Mouse (Mus musculus) mouse trophoblast stem cell (cell line): ENCODE measurements at regions not wholly inside any gene's neighbourhood (a gene's known extent, or its start where the extent isn't known, plus 50 kb on each side); places are given as distances from the start of the nearest gene placed in this dataset.

Experiments
- in situ Hi-C, 2 experiments: fragments of 300-500 bp; cut with MseI, MboI; formaldehyde crosslinking; loops; 2 replicates in 1 of 2; 3 replicates in 1 of 2; pipeline ENCODE4 v1.15.1; 2025

GRCm38 (mm10) chr8:8084652-8085051, 576.4 kb downstream of the Efnb2 start:
- in situ Hi-C loops: no loop called here

- in situ Hi-C loops: no loop called here
Observed at GRCm38 (mm10) chr8:8064074-8064473, 597.0 kb downstream of the Efnb2 start.

- in situ Hi-C loops: no loop called here
Observed at GRCm38 (mm10) chr8:8054224-8054916, 606.7 kb downstream of the Efnb2 start.

DNA sequence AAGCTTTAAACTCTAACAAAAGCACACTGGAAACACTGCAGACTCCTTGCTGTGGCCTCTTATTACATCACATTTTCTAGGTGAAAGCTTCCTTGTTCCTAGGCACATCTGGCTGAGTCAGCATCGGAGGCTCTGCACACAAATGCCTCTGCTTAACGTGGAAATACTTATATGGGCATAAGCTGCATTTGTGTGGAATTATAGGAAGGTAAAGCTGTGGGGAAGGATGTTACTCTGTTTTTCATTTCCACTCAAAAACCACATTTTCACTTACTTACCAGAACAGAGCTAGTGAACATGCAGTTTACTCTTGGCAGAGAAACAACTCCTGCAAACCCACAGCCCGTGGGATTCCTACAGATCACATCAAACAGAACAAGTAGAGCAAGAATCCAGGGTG, 609.9 kb downstream of the Efnb2 start:
- in situ Hi-C loops: no loop called here

DNA sequence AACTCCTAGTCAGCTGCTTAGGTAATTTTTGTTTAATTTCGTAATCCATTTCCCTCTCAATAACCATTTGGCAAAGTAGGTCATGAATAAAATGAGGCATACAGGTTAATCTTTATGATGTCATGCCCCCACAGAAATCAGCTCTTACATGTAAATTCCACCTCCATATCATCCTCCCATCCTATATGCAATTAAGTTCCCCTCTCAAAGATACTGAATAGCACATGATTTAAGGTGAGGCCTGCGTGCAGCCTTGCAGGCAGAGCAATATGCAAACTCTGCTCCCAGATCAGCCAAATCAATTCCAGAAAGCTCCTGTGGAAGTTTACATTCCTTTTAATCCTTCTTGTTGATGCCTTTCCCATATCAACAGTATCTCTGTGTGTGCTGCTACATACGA, 610.3 kb downstream of the Efnb2 start:
- in situ Hi-C loops: no loop called here

GRCm38 (mm10) chr8:8044926-8045325, 616.1 kb downstream of the Efnb2 start:
- in situ Hi-C loops: no loop called here

GRCm38 (mm10) chr8:8044296-8044695, 616.7 kb downstream of the Efnb2 start:
- in situ Hi-C loops: no loop called here

- in situ Hi-C loops: no loop called here
Observed at GRCm38 (mm10) chr8:8037929-8038328, 623.1 kb downstream of the Efnb2 start.

- in situ Hi-C loops: no loop called here
Observed at GRCm38 (mm10) chr8:8011151-8011550, 649.9 kb downstream of the Efnb2 start.

DNA sequence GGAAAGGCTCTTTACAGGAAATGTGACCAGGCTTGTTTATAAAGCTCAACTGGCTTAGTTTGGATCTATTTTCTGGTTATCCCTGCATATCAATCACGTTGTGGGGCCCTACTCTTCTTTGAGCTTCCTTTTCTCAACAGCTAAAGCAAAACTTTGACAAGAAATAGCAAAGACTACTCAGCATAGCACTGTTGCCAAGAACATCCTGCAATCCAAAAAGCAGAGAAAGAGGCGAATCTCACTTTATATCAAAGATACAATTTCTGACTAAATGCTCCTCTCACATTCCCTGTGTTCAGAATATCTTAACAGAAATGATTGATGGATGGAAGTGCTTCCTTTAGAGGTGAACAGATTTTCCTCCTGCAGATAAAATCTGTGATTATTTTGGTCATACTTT, 666.1 kb downstream of the Efnb2 start:
- in situ Hi-C loops: no loop called here

- in situ Hi-C loops: no loop called here
Observed at GRCm38 (mm10) chr8:7988820-7989219, 672.2 kb downstream of the Efnb2 start.

- in situ Hi-C loops: no loop called here
Observed at GRCm38 (mm10) chr8:7977020-7977419, 684.0 kb downstream of the Efnb2 start.

- in situ Hi-C loops: no loop called here
Observed at GRCm38 (mm10) chr8:7973791-7974190, 687.3 kb downstream of the Efnb2 start.

GRCm38 (mm10) chr8:7964276-7964675, 696.8 kb downstream of the Efnb2 start:
- in situ Hi-C loops: no loop called here

GRCm38 (mm10) chr8:7956745-7957144, 704.3 kb downstream of the Efnb2 start:
- in situ Hi-C loops: no loop called here

DNA sequence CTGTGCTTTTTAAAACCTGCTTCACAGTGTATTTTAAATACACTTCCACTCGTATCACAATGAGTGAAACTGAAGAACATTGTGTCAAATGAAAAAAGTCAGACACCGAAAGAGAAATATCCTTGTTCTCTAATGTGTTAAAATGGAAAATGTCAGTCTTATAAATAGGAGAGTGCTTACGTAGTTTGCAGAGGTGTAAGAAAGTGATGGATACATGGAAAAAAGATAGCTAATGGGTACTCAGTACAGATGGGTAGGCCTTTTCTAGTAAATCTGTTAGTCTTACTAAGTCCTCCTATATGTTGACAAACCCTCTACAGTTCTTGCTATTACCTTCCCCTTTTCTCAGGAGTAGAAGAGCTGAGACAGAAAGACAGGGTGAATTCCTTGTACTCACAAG, 706.2 kb downstream of the Efnb2 start:
- in situ Hi-C loops: no loop called here

- in situ Hi-C loops: no loop called here
Observed at GRCm38 (mm10) chr8:7945966-7946775, 714.9 kb downstream of the Efnb2 start.

GRCm38 (mm10) chr8:7936596-7936995, 724.4 kb downstream of the Efnb2 start:
- in situ Hi-C loops: no loop called here

DNA sequence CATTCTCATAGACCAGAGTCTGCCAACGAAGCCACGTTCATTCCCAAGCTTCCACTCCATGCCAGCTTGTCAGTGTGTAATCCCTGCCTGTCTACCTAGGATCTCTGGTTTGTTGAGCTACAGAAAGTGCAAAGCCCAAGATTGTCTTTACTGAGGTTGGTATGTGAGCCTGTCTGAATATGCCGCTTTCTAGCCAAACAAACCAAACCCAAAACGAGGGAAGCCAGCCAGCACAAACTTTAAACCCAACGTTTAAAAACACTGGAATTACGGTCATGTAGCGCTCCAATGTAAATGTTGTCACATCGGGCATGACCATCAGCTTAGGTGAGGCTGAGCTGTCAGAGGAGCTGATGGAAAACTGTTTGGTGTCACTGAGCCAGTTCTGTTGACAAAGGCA, 741.6 kb downstream of the Efnb2 start:
- in situ Hi-C loops: no loop called here

DNA sequence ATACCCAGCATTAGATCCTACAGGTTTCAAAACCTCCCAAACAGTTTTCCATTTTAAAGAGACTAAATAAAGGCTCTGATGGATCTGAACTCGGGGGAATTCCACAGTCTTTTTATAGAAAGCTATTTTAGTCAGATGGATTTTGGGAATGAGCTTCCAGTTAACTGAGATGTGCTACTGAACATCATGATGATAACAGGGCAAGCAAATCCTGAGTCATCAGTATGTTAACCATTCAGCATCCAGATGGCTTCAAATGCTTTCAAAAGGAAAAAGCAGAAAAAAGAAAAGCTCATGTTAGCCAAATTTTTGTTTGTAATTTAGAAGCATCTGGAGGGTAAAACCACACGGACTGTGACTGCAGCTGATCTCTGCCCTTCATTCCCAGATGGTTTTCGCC, 766.7 kb downstream of the Efnb2 start:
- in situ Hi-C loops: no loop called here

DNA sequence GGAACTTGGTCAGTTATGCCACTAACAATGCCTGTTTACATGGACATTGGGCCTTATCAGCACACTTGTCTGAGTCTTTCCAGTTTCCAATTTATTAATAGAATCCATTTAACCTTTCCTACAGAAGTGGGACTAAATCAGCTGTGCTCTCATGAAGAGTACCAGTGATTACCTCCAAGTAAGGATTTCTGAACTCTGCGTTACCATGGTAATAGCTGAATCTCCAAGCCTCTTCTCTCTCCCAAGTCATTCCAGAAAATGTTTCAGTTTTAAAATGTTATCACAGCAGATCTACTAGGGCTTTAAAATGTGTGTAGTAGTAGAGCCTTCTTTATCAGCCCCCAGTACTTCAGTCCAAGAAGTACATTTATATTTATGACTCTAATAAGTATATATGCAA, 807.9 kb downstream of the Efnb2 start:
- in situ Hi-C loops: no loop called here

DNA sequence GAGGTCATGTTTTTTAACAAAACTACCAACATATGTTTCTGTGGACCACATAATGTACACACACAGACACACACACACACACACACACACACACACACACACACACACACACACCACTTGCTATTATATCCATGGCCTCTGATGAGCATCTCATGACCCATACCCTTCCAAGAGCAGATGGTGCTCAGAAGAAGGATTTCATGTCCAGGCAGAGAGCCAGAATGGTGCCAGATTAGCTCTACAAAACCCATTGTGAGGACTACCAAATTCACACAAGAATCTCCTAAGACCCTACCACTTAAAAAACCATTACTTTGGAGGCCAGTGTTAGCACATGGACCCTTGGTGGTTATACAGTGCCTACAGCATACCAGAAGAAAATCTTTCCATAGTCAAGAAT, 810.5 kb downstream of the Efnb2 start:
- in situ Hi-C loops: no loop called here

GRCm38 (mm10) chr8:7831948-7832347, 829.1 kb downstream of the Efnb2 start:
- in situ Hi-C loops: no loop called here
